Mouse (Mus musculus): Measurements from ENCODE around the gene Zfp513. TPM values are rescaled to one million over a fixed set of nuclear protein-coding genes. Genes with fewer than 3 reads are reported as not detected.

The Zfp513 gene
- polyA plus RNA-seq, 1 experiment from 2014 or later, result 2.3 TPM

- H3K9me3 ChIP-seq (replicated peaks), result peaks cover 5% of the 10 kb centered on the region
- peaks cover 46% of the 10 kb centered on the region for H3K4me1 ChIP-seq (replicated peaks)
- H3K4me3 ChIP-seq (replicated peaks), result no peak overlapping the region
- no peak for ATAC-seq (ENCODE audit: low read depth)
- 79% methylated on average over 9 of the region's 9 CpGs for WGBS (ENCODE audit: insufficient replicate concordance)
- H3K27me3 ChIP-seq, result no peaks in the 10 kb centered on the region
- no peak overlapping the region for H3K27ac ChIP-seq
- peaks cover 85% of the 10 kb centered on the region for H3K36me3 ChIP-seq
- no peak for DNase-seq
- no peak overlapping the region for H3K4me2 ChIP-seq
- H3K9ac ChIP-seq, result no peak overlapping the region
Measured at GRCm38 (mm10) chr5:31199893-31200292, 2.2 kb downstream of the Zfp513 start.

- no peak overlapping the region for H3K4me2 ChIP-seq
- H3K27ac ChIP-seq, result no peak overlapping the region
- peaks cover 85% of the 10 kb centered on the region for H3K36me3 ChIP-seq
- H3K27me3 ChIP-seq, result no peaks in the 10 kb centered on the region
- H3K4me1 ChIP-seq (replicated peaks), result peaks cover 51% of the 10 kb centered on the region
- DNase-seq (no peak), ATAC-seq (ENCODE audit: low read depth) (no peak)
- H3K9ac ChIP-seq, result no peak overlapping the region
- WGBS (ENCODE audit: insufficient replicate concordance), result 90% methylated on average over 19 of the region's 19 CpGs
- peaks cover 5% of the 10 kb centered on the region for H3K9me3 ChIP-seq (replicated peaks)
- no peak overlapping the region for H3K4me3 ChIP-seq (replicated peaks)
Measured at GRCm38 (mm10) chr5:31199321-31199892, 2.7 kb downstream of the Zfp513 start.

- Histone ChIP-seq H3K4me1 (replicated peaks) (peaks cover 57% of the 10 kb centered on the region), H3K4me3 (replicated peaks) (no peak overlapping the region), H3K27me3 (no peaks in the 10 kb centered on the region), H3K4me2 (no peak overlapping the region), H3K27ac (no peak overlapping the region), H3K9me3 (replicated peaks) (peaks cover 5% of the 10 kb centered on the region), H3K9ac (no peak overlapping the region), H3K36me3 (peaks cover 80% of the 10 kb centered on the region)
- 80% methylated on average over 5 of the region's 5 CpGs for WGBS (ENCODE audit: insufficient replicate concordance)
- ATAC-seq (ENCODE audit: low read depth) (no peak), DNase-seq (no peak)
Measured at GRCm38 (mm10) chr5:31198616-31199320, 3.3 kb downstream of the Zfp513 start.

- Histone ChIP-seq H3K27me3 (no peaks in the 10 kb centered on the region), H3K9ac (no peak overlapping the region), H3K9me3 (replicated peaks) (peaks cover 5% of the 10 kb centered on the region), H3K36me3 (peaks cover 74% of the 10 kb centered on the region), H3K27ac (no peak overlapping the region), H3K4me1 (replicated peaks) (peaks cover 56% of the 10 kb centered on the region), H3K4me3 (replicated peaks) (no peak overlapping the region), H3K4me2 (no peak overlapping the region)
- no peak for ATAC-seq (ENCODE audit: low read depth)
- no peak for DNase-seq
- WGBS (ENCODE audit: insufficient replicate concordance), result 82% methylated on average over 9 of the region's 9 CpGs
Measured at GRCm38 (mm10) chr5:31198170-31198569, 3.9 kb downstream of the Zfp513 start.

- H3K9ac ChIP-seq, result no peak overlapping the region
- ATAC-seq (ENCODE audit: low read depth) (no peak), DNase-seq (no peak)
- H3K4me2 ChIP-seq, result no peak overlapping the region
- no peak overlapping the region for H3K4me3 ChIP-seq (replicated peaks)
- no peaks in the 10 kb centered on the region for H3K27me3 ChIP-seq
- peaks cover 65% of the 10 kb centered on the region for H3K36me3 ChIP-seq
- no peak overlapping the region for H3K27ac ChIP-seq
- peaks cover 51% of the 10 kb centered on the region for H3K4me1 ChIP-seq (replicated peaks)
- H3K9me3 ChIP-seq (replicated peaks), result peaks cover 5% of the 10 kb centered on the region
- WGBS (ENCODE audit: insufficient replicate concordance), result 91% methylated on average over 12 of the region's 12 CpGs
Measured at GRCm38 (mm10) chr5:31197072-31197471, 5.0 kb downstream of the Zfp513 start.

GRCm38 (mm10) chr5:31196207-31196606 lies 5.9 kb downstream of the Zfp513 start:
- Histone ChIP-seq H3K36me3 (peaks cover 69% of the 10 kb centered on the region), H3K27ac (no peak overlapping the region), H3K27me3 (no peaks in the 10 kb centered on the region), H3K9ac (no peak overlapping the region), H3K4me1 (replicated peaks) (peaks cover 54% of the 10 kb centered on the region), H3K4me2 (no peak overlapping the region), H3K4me3 (replicated peaks) (no peak overlapping the region), H3K9me3 (replicated peaks) (peaks cover 5% of the 10 kb centered on the region)
- DNase-seq (no peak), ATAC-seq (ENCODE audit: low read depth) (no peak)
- 85% methylated on average over 10 of the region's 10 CpGs for WGBS (ENCODE audit: insufficient replicate concordance)

GRCm38 (mm10) chr5:31195671-31196070 lies 6.4 kb downstream of the Zfp513 start:
- H3K4me1 ChIP-seq (replicated peaks), result peaks cover 51% of the 10 kb centered on the region
- H3K27me3 ChIP-seq, result no peaks in the 10 kb centered on the region
- DNase-seq, result no peak
- peaks cover 72% of the 10 kb centered on the region for H3K36me3 ChIP-seq
- peaks cover 5% of the 10 kb centered on the region for H3K9me3 ChIP-seq (replicated peaks)
- no peak for ATAC-seq (ENCODE audit: low read depth)
- H3K9ac ChIP-seq, result no peak overlapping the region
- 88% methylated on average over 4 of the region's 4 CpGs for WGBS (ENCODE audit: insufficient replicate concordance)
- H3K4me3 ChIP-seq (replicated peaks), result no peak overlapping the region
- H3K4me2 ChIP-seq, result no peak overlapping the region
- no peak overlapping the region for H3K27ac ChIP-seq

GRCm38 (mm10) chr5:31194486-31195485 lies 7.3 kb downstream of the Zfp513 start:
- peak overlapping the region; percentile 87; the same call in 1 of the 2 replicates for H3K27ac ChIP-seq
- peak overlapping the region; percentile 75 for H3K4me2 ChIP-seq
- H3K27me3 ChIP-seq, result no peaks in the 10 kb centered on the region
- H3K36me3 ChIP-seq, result peaks cover 72% of the 10 kb centered on the region
- WGBS (ENCODE audit: insufficient replicate concordance), result 84% methylated on average over 16 of the region's 16 CpGs
- H3K4me3 ChIP-seq (replicated peaks), result peak overlapping the region; percentile 82
- H3K4me1 ChIP-seq (replicated peaks), result peaks cover 42% of the 10 kb centered on the region
- no peaks in the 10 kb centered on the region for H3K9me3 ChIP-seq (replicated peaks)
- H3K9ac ChIP-seq, result peak overlapping the region; percentile 91
- DNase-seq (no peak), ATAC-seq (ENCODE audit: low read depth) (no peak)

- Histone ChIP-seq H3K36me3 (peaks cover 71% of the 10 kb centered on the region), H3K27ac (peak overlapping the region; percentile 87), H3K9ac (peak overlapping the region; percentile 91), H3K9me3 (replicated peaks) (no peaks in the 10 kb centered on the region), H3K4me3 (replicated peaks) (peak overlapping the region; percentile 82), H3K27me3 (no peaks in the 10 kb centered on the region), H3K4me2 (peak overlapping the region; percentile 75), H3K4me1 (replicated peaks) (peaks cover 39% of the 10 kb centered on the region)
- 6% methylated on average over 25 of the region's 25 CpGs for WGBS (ENCODE audit: insufficient replicate concordance)
- ATAC-seq (ENCODE audit: low read depth) (no peak), DNase-seq (peak; percentile 36)
Measured at GRCm38 (mm10) chr5:31193631-31194281, 8.3 kb downstream of the Zfp513 start.

- peak; percentile 96 for ATAC-seq (ENCODE audit: low read depth)
- Histone ChIP-seq H3K27me3 (no peaks in the 10 kb centered on the region), H3K36me3 (peaks cover 71% of the 10 kb centered on the region), H3K27ac (peak within 1 kb of the TSS; percentile 89), H3K4me2 (peak within 1 kb of the TSS; percentile 89), H3K9ac (peak within 1 kb of the TSS; percentile 96), H3K4me3 (replicated peaks) (peak within 1 kb of the TSS; percentile 82), H3K9me3 (replicated peaks) (no peaks in the 10 kb centered on the region), H3K4me1 (replicated peaks) (peaks cover 39% of the 10 kb centered on the region)
- WGBS (ENCODE audit: insufficient replicate concordance), result under 1% methylated on average over 48 of the region's 48 CpGs
- DNase-seq, result peak; percentile 99
Measured at GRCm38 (mm10) chr5:31192939-31193630, 9.0 kb downstream of the Zfp513 start, which contains the start of the genes Snx17 and Eif2b4. Gene Snx17, plus strand, starts transcription at chr5:31193227. Gene Eif2b4, minus strand, starts transcription at chr5:31193430.

All from liver, embryonic 13.5 days (tissue).